Mouse (Mus musculus): ENCODE results near the gene Cyp4a10. TPM values are rescaled to one million over a fixed set of nuclear protein-coding genes. Genes with fewer than 3 reads are reported as not detected.
"Not testable (repeated sequence)": the region's sequence is repeated elsewhere in the genome, so short reads cannot be mapped to it uniquely, and the experiment has no call there.

The Cyp4a10 gene
- not detected in 2 replicates for total RNA-seq (2015)
- total RNA-seq (2017): not detected in 2 replicates

- ATAC-seq (replicated peaks; ENCODE audit: poor library complexity): not testable (repeated sequence)
These were observed at the start of gene Cyp4a10 for GRCm38 (mm10) chr4:115518000-115518399. Gene Cyp4a10, plus strand, starts transcription at chr4:115518264.

GRCm38 (mm10) chr4:115473585-115473984 is 44.5 kb upstream of the Cyp4a10 start:
- ATAC-seq (replicated peaks; ENCODE audit: poor library complexity): peak; percentile 50

- peak; percentile 94 for ATAC-seq (replicated peaks; ENCODE audit: poor library complexity)
These were observed 42.0 kb upstream of the Cyp4a10 start for GRCm38 (mm10) chr4:115476051-115476450.

GRCm38 (mm10) chr4:115481006-115481652 is 36.9 kb upstream of the Cyp4a10 start:
- peak; percentile 48 for ATAC-seq (replicated peaks; ENCODE audit: poor library complexity)

- ATAC-seq (replicated peaks; ENCODE audit: poor library complexity): no peak
These were observed 22.1 kb upstream of the Cyp4a10 start, which contains the start of gene Cyp4a14 for GRCm38 (mm10) chr4:115496001-115496400. Gene Cyp4a14, minus strand, starts transcription at chr4:115496142.

GRCm38 (mm10) chr4:115497466-115497865 is 20.6 kb upstream of the Cyp4a10 start:
- ATAC-seq (replicated peaks; ENCODE audit: poor library complexity): no peak

GRCm38 (mm10) chr4:115513964-115514363 is 4.1 kb upstream of the Cyp4a10 start:
- not testable (repeated sequence) for ATAC-seq (replicated peaks; ENCODE audit: poor library complexity)

GRCm38 (mm10) chr4:115519444-115519843 is 1.4 kb downstream of the Cyp4a10 start:
- no peak for ATAC-seq (replicated peaks; ENCODE audit: poor library complexity)

GRCm38 (mm10) chr4:115521766-115522165 is 3.7 kb downstream of the Cyp4a10 start:
- ATAC-seq (replicated peaks; ENCODE audit: poor library complexity): no peak

GRCm38 (mm10) chr4:115545101-115545500 is 27.0 kb downstream of the Cyp4a10 start:
- no peak for ATAC-seq (replicated peaks; ENCODE audit: poor library complexity)

- no peak for ATAC-seq (replicated peaks; ENCODE audit: poor library complexity)
These were observed 28.2 kb downstream of the Cyp4a10 start for GRCm38 (mm10) chr4:115546141-115546828.

GRCm38 (mm10) chr4:115552726-115553125 is 34.7 kb downstream of the Cyp4a10 start:
- ATAC-seq (replicated peaks; ENCODE audit: poor library complexity): no peak

GRCm38 (mm10) chr4:115555513-115555912 is 37.4 kb downstream of the Cyp4a10 start:
- ATAC-seq (replicated peaks; ENCODE audit: poor library complexity): no peak

- no peak for ATAC-seq (replicated peaks; ENCODE audit: poor library complexity)
These were observed 39.9 kb downstream of the Cyp4a10 start for GRCm38 (mm10) chr4:115557861-115558561.

- ATAC-seq (replicated peaks; ENCODE audit: poor library complexity): not testable (repeated sequence)
These were observed 43.2 kb downstream of the Cyp4a10 start for GRCm38 (mm10) chr4:115561236-115561635.

- no peak for ATAC-seq (replicated peaks; ENCODE audit: poor library complexity)
These were observed 45.3 kb downstream of the Cyp4a10 start, which contains the start of gene Cyp4a31 for GRCm38 (mm10) chr4:115563401-115563800. Gene Cyp4a31, plus strand, starts transcription at chr4:115563649.

GRCm38 (mm10) chr4:115564469-115565225 is 46.6 kb downstream of the Cyp4a10 start:
- ATAC-seq (replicated peaks; ENCODE audit: poor library complexity): not testable (repeated sequence)

GRCm38 (mm10) chr4:115575255-115575654 is 57.2 kb downstream of the Cyp4a10 start:
- ATAC-seq (replicated peaks; ENCODE audit: poor library complexity): no peak

GRCm38 (mm10) chr4:115575776-115576175 is 57.7 kb downstream of the Cyp4a10 start:
- ATAC-seq (replicated peaks; ENCODE audit: poor library complexity): no peak

- peak; percentile 99 for ATAC-seq (replicated peaks; ENCODE audit: poor library complexity)
These were observed 65.0 kb downstream of the Cyp4a10 start for GRCm38 (mm10) chr4:115583036-115583435.
